Mouse (Mus musculus) heart, postnatal 0 days (tissue): ENCODE results near the gene Tesk2. TPM values are rescaled to one million over a fixed set of nuclear protein-coding genes. Genes with fewer than 3 reads are reported as not detected.

Experiments used
- ATAC-seq: fragments of 200-750 bp; cut with Nextera tagmentation; 2 replicates; pipeline ENCODE4 v1.8.0; 2017; ENCODE audit warnings: low read depth, moderate number of reproducible peaks, moderate library complexity; ENCODE audit not compliant: insufficient read depth
- DNase-seq: peaks from one replicate; pipeline ENCODE4 v3.0.0-alpha.2; 2016; ENCODE audit warnings: low spot score
- H3K27ac ChIP-seq: fragments of 300-500 bp; sonication (generic); 2 replicates; pipeline ENCODE4 v1.5.1; 2014; ENCODE audit warnings: low read depth, mild to moderate bottlenecking
- H3K27me3 ChIP-seq: fragments of 300-500 bp; sonication (generic); 2 replicates; pipeline ENCODE4 v1.6.1; 2014; ENCODE audit warnings: low read length, mixed read lengths; ENCODE audit not compliant: control insufficient read depth, insufficient read depth
- H3K36me3 ChIP-seq: fragments of 300-500 bp; sonication (generic); replicated peaks from 2 replicates; pipeline ENCODE4 v1.6.1; 2014; ENCODE audit warnings: low read length, mixed read lengths; ENCODE audit not compliant: control insufficient read depth, insufficient read depth
- H3K4me1 ChIP-seq: fragments of 300-500 bp; sonication (generic); 2 replicates; pipeline ENCODE4 v1.6.1; 2014; ENCODE audit warnings: antibody characterized with exemption; ENCODE audit not compliant: control insufficient read depth, insufficient read depth
- H3K4me2 ChIP-seq: fragments of 300-500 bp; sonication (generic); 2 replicates; pipeline ENCODE4 v1.6.1; 2014; ENCODE audit warnings: low read depth, mild to moderate bottlenecking, low read length, moderate library complexity
- H3K4me3 ChIP-seq: fragments of 300-500 bp; sonication (generic); 2 replicates; pipeline ENCODE4 v1.5.1; 2014; ENCODE audit warnings: low read depth, low read length
- H3K9ac ChIP-seq: fragments of 300-500 bp; sonication (generic); replicated peaks from 2 replicates; pipeline ENCODE4 v1.6.1; 2014; ENCODE audit warnings: low read depth, low read length, mixed read lengths
- H3K9me3 ChIP-seq: fragments of 300-500 bp; sonication (generic); replicated peaks from 2 replicates; pipeline ENCODE4 v1.6.1; 2016; ENCODE audit warnings: low read length; ENCODE audit not compliant: control insufficient read depth
- CTCF ChIP-seq: IDR thresholded peaks from 2 replicates; pipeline ENCODE4 v1.5.1; 2016; ENCODE audit warnings: antibody characterized with exemption, control low read depth, low read depth
- EP300 ChIP-seq: IDR thresholded peaks from 2 replicates; pipeline ENCODE4 v1.6.1; 2016; ENCODE audit warnings: antibody characterized with exemption, low read depth
- WGBS: fragments of 180-500 bp; shearing (Covaris S2); extraction: QIAGEN DNeasy Blood & Tissue Kit; methylation state at CpG from one replicate; pipeline ENCODE4 v1.1.7; 2014; 5-methylcytosine and 5-hydroxymethylcytosine counted together
- polyA plus RNA-seq: library from polyadenylated mRNA; unstranded; fragments of >200 nt; fragmentation: Nextera tagmentation; extraction: Ambion mirVana; gene quantifications from 2 replicates; pipeline ENCODE4 v1.2.1, GENCODE M21; 2015
- total RNA-seq: library from RNA; depleted of rRNA; stranded (reverse); fragments of >200 nt; gene quantifications from 2 replicates; pipeline ENCODE4 v1.2.3, GENCODE M21; 2014; ENCODE audit warnings: low replicate concordance

Gene Tesk2
- total and polyA plus RNA-seq, 2 experiments from 2014 or later: 1.3 to 2.3 TPM

DNA sequence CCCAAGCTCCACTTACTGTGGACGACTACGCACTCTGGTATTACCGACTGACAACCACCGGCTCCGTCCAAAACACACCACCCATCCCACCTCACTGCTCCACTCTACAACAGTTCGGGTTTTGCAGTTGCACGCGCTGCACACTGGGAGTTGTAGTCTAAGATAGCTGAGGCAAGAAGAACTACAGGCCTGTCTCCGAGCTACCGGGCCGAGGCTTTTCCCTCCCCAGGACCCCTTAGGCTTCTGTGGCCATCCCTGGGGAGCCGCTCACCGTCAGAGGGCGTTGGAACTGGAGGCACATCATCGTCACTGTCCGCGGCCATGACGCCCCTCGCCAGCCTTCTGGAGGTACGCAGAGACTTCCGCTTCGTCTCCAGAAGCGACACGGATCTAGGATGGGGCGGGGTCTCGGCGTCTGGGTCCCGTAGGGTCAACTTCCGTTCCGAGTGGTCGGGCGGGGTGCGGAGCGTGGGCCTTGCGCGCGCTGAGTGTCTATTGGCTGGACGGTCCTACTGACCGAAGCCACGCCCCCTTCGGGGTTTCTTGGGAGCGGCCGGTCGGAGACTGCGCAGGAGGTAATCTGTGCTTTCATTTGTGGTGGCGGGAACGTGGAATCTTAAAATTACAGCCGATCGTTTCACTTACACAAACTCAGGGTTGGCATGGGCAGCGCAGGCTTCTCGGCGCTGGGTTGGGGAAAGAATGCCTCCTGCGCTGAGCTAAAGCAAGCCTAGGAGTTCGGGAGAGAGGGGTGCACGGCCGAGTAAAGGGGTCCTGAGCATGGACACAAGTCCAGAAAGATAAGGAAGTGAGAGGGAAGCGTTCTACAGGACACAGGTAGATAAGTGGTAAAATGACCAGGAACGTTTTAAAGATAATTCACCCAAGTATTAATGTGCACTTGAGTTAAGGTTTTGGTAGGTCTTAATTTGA, 86.7 kb downstream of the Tesk2 start, which contains the start of the genes Toe1 and Mutyh:
TSS of gene Toe1 (minus strand) at position 444 of the 933 bp plus-strand sequence.
TSS of gene Mutyh (plus strand) at position 527 of the 933 bp plus-strand sequence.
- ATAC-seq: peak; percentile 99
- TF ChIP-seq CTCF (no peak), EP300 (peak; percentile 43; the same call in 1 of the 2 replicates)

DNA sequence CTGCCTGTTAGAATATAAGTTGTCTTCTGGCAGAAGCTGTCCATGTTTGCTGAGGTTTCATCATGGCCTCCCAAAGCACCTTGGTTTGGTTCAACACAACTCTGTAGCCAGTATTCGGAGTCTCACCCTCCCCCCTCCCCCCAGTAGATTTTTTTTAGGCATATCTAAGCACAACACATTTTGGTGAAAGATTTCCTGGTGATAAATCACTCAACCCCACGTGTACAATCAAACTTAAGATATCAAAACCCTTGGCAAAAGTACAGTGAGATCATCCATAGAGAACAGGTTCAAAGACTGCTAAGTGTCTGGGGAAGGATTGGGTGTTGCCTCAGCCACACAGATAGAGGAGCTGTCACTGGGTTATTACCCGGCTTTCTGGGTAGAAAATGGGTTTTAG, 90.3 kb downstream of the Tesk2 start:
- DNase-seq (no peak), ATAC-seq (no peak)
- 59% methylated on average over 3 of the region's 3 CpGs for WGBS
- H3K27me3 ChIP-seq: no peaks in the 10 kb centered on the region
- no peaks in the 10 kb centered on the region for H3K9me3 ChIP-seq
- TF ChIP-seq EP300 (no peak), CTCF (no peak)
- H3K4me2 ChIP-seq: no peak overlapping the region
- H3K9ac ChIP-seq: no peak overlapping the region
- H3K4me1 ChIP-seq: peaks cover 7% of the 10 kb centered on the region; the same call in 1 of the 2 replicates
- no peak overlapping the region for H3K27ac ChIP-seq
- H3K36me3 ChIP-seq: 0 out of 2 replicates have a peak, but pooled peaks cover under 1% of the 10 kb centered on the region
- H3K4me3 ChIP-seq: no peak overlapping the region

More for the DNA sequence above, 86.7 kb downstream of the Tesk2 start, which contains the start of the genes Toe1 and Mutyh:
- Histone ChIP-seq H3K27me3 (no peaks in the 10 kb centered on the region), H3K36me3 (peaks cover 36% of the 10 kb centered on the region), H3K4me2 (peak within 1 kb of the TSS; percentile 88), H3K9ac (peak within 1 kb of the TSS; percentile 57), H3K9me3 (no peaks in the 10 kb centered on the region), H3K4me1 (peaks cover 7% of the 10 kb centered on the region; the same call in 1 of the 2 replicates), H3K4me3 (peak within 1 kb of the TSS; percentile 67), H3K27ac (peak within 1 kb of the TSS; percentile 80)
- WGBS: under 1% methylated on average over 58 of the region's 58 CpGs
- peak; percentile 99 for DNase-seq

DNA sequence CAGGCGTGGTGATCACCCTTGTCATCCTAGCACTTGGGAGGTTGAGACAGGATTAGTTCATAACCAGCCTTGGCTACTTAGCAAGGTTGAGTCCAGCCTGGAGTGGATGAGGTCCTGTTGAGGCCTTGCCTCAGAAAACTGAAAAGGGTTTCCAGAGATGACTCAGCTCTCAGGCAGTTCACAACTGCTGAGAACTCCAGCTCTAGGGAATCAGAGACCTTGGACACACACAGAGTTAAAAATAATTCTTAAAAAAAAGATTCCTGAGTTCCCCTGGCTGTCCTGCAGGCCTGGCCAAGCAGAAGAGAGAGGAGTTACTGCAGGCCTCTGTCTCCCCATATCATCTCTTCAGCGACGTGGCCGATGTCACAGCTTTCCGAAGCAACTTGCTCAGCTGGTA, 94.5 kb downstream of the Tesk2 start:
- Histone ChIP-seq H3K4me3 (no peak overlapping the region), H3K4me1 (no peaks in the 10 kb centered on the region), H3K27ac (no peak overlapping the region), H3K36me3 (peaks cover 20% of the 10 kb centered on the region; the same call in 1 of the 2 replicates), H3K27me3 (peaks cover 5% of the 10 kb centered on the region), H3K4me2 (no peak overlapping the region), H3K9ac (no peak overlapping the region), H3K9me3 (no peaks in the 10 kb centered on the region)
- no peak for ATAC-seq
- no peak for DNase-seq
- TF ChIP-seq EP300: no peak
- no peak for TF ChIP-seq CTCF
- 65% methylated on average over 5 of the region's 5 CpGs for WGBS

DNA sequence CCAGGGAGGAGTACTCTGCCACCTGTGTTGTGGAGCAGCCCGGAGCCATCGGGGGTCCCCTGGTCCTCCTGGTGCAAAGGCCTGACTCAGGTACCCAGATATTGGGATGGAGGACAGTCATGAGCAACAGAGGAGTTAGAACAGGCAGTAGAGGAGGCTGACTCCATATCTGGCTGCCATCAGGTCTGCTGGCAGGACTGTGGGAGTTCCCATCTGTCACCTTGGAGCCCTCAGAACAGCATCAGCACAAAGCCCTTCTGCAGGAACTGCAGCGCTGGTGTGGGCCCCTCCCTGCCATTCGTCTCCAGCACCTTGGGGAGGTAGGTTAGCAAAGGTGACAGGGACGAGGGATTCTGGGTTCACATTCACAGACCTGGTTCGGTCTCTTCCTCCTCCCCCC, 96.7 kb downstream of the Tesk2 start:
- 89% methylated on average over 6 of the region's 6 CpGs for WGBS
- Histone ChIP-seq H3K9ac (no peak overlapping the region), H3K4me1 (peaks cover 7% of the 10 kb centered on the region; the same call in 1 of the 2 replicates), H3K27ac (no peak overlapping the region), H3K9me3 (no peaks in the 10 kb centered on the region), H3K4me2 (no peak overlapping the region), H3K27me3 (peaks cover 13% of the 10 kb centered on the region), H3K36me3 (peaks cover 20% of the 10 kb centered on the region; the same call in 1 of the 2 replicates), H3K4me3 (no peak overlapping the region)
- no peak for DNase-seq
- no peak for TF ChIP-seq EP300
- TF ChIP-seq CTCF: no peak
- ATAC-seq: no peak

DNA sequence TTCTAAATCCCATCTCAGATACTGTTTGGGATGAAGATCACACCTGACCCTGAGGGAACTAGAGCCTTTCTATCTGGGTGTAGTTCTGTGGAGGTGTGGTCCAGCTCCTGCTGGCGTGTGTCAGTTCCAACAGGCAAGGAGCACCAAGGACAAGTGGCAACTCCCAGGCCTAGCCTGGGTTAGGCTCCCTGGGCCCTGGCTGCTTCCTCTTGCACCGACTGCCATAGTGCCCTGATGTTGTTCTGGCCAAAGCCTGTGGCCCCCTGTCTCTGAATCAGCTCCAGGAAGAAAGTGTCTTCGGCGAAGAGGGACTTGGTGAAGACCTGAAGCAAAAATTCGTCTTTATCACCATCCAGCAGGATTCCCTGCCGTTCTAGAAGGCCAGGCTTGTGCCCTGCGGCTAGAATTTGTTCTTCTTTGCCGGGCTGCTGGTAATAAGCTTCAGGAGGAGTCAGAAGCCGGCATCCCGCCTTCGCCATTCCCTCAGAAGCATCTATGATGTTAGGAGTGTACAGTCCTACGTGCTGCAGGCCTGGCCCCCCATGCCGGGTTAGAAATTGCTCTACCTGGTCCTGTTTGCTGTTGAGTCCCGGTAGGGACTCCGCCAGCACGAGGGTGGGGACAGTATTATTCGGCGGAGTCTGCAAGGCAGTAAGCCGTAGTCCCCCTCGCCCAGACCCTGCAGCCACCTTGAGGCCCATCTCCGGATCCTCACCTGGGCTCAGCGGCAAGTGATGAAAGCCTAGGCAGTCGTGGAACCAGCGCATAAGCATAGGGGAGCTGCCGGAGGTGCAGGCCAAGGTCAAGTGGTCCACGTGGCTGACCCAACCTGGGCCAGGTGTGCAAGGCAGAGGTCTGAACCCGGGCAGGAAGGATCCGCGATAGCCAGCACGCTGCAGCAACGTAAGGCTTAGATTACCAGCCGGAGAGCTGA, 99.5 kb downstream of the Tesk2 start:
- Histone ChIP-seq H3K27ac (no peak overlapping the region), H3K4me1 (peaks cover 11% of the 10 kb centered on the region; the same call in 1 of the 2 replicates), H3K9ac (no peak overlapping the region), H3K27me3 (peaks cover 13% of the 10 kb centered on the region), H3K4me3 (peak overlapping the region; percentile 59), H3K36me3 (peaks cover 20% of the 10 kb centered on the region; the same call in 1 of the 2 replicates), H3K4me2 (peak overlapping the region; percentile 92), H3K9me3 (no peaks in the 10 kb centered on the region)
- DNase-seq (no peak), ATAC-seq (no peak)
- TF ChIP-seq CTCF: no peak
- no peak for TF ChIP-seq EP300
- 30% methylated on average over 32 of the region's 32 CpGs for WGBS
